Mouse (Mus musculus): ENCODE measurements around the gene Mrs2.

DNA sequence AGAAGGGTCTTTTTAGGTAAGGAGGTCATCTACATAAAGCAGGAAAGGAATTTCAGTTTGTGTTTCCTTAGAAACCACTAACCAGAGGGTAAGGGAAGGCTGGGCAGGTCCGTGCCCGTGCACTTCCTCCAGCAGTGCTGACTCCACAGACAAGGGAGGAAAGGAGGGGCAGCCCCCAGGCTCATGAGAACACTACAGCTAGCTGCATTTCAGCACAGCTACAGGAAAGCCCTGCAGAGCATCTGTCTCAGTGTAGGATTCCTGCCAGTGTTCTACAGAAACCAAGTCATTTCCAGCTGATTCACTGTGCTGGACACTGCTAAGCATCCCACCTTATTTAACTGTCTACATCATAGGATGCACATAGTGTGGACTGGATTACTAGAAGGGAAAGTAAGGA lies 27.0 kb downstream of the Mrs2 start:
- TF ChIP-seq POLR2A (IDR thresholded peaks at IDR 0.05; ENCODE audit: insufficient read depth, low read depth, low read length) (no peak), EP300 (IDR thresholded peaks at IDR 0.05; ENCODE audit: insufficient read depth, low read depth, low read length) (no peak)

All from heart, adult 2 months (tissue).